Mouse (Mus musculus): Measurements from ENCODE around the gene Gtf2h2. TPM values are rescaled to one million over a fixed set of nuclear protein-coding genes. Genes with fewer than 3 reads are reported as not detected.
"Not testable (repeated sequence)": the region's sequence is repeated elsewhere in the genome, so short reads cannot be mapped to it uniquely, and the experiment has no call there.

Gene Gtf2h2
- total and polyA plus RNA-seq, 3 experiments, result 27.8 to 69.2 (median 61.1) TPM

- no peak for ATAC-seq (ENCODE audit: extremely low read depth, insufficient number of reproducible peaks, low FRiP score, poor library complexity, severe bottlenecking)
- H3K27me3 ChIP-seq (ENCODE audit: insufficient read depth, low read length), result no peaks in the 10 kb centered on the region; the same call in 1 of the 2 replicates
- no peak for DNase-seq (ENCODE audit: low spot score)
These were observed 42.9 kb downstream of the Gtf2h2 start for GRCm38 (mm10) chr13:100449495-100449894.

GRCm38 (mm10) chr13:100440116-100440515, 52.3 kb downstream of the Gtf2h2 start:
- peaks cover 7% of the 10 kb centered on the region; the same call in 1 of the 2 replicates for H3K4me1 ChIP-seq (ENCODE audit: insufficient read depth, low read depth, low read length)
- H3K36me3 ChIP-seq (replicated peaks), result no peaks in the 10 kb centered on the region
- no peak overlapping the region for H3K4me3 ChIP-seq (ENCODE audit: low read depth, low read length)
- ATAC-seq (ENCODE audit: extremely low read depth, insufficient number of reproducible peaks, low FRiP score, poor library complexity, severe bottlenecking) (no peak), DNase-seq (ENCODE audit: low spot score) (no peak)
- H3K27me3 ChIP-seq (ENCODE audit: insufficient read depth, low read length), result peaks cover 9% of the 10 kb centered on the region
- no peaks in the 10 kb centered on the region for H3K9me3 ChIP-seq (replicated peaks)
- TF ChIP-seq GATA1 (IDR thresholded peaks at IDR 0.05; ENCODE audit: borderline replicate concordance, low read length), result no peak
- TF ChIP-seq POLR2AphosphoS5 (IDR thresholded peaks at IDR 0.05; ENCODE audit: insufficient replicate concordance, low read depth, low read length), result no peak
- no peak for TF ChIP-seq GATA2 (IDR thresholded peaks at IDR 0.05; ENCODE audit: borderline replicate concordance, low read depth, low read length)
- TF ChIP-seq TAL1 (conservative IDR thresholded peaks at IDR 0.05; ENCODE audit: low read depth, low read length), result no peak
- TF ChIP-seq CTCF (IDR thresholded peaks at IDR 0.05; ENCODE audit: low read depth, low read length), result no peak

More at GRCm38 (mm10) chr13:100449495-100449894, 42.9 kb downstream of the Gtf2h2 start:
- Histone ChIP-seq H3K4me3 (ENCODE audit: low read depth, low read length) (no peak overlapping the region), H3K9me3 (replicated peaks) (no peaks in the 10 kb centered on the region), H3K4me1 (ENCODE audit: insufficient read depth, low read depth, low read length) (0 out of 2 replicates have a peak, but pooled peaks cover 5% of the 10 kb centered on the region), H3K36me3 (replicated peaks) (no peaks in the 10 kb centered on the region)
- TF ChIP-seq CTCF (IDR thresholded peaks at IDR 0.05; ENCODE audit: low read depth, low read length) (no peak), GATA2 (IDR thresholded peaks at IDR 0.05; ENCODE audit: borderline replicate concordance, low read depth, low read length) (no peak), GATA1 (IDR thresholded peaks at IDR 0.05; ENCODE audit: borderline replicate concordance, low read length) (no peak), POLR2AphosphoS5 (IDR thresholded peaks at IDR 0.05; ENCODE audit: insufficient replicate concordance, low read depth, low read length) (no peak)

- no peaks in the 10 kb centered on the region for H3K9me3 ChIP-seq (replicated peaks)
- no peak overlapping the region for H3K4me3 ChIP-seq (ENCODE audit: low read depth, low read length)
- H3K4me1 ChIP-seq (ENCODE audit: insufficient read depth, low read depth, low read length), result peaks cover 7% of the 10 kb centered on the region; the same call in 1 of the 2 replicates
- no peak for TF ChIP-seq POLR2AphosphoS5 (IDR thresholded peaks at IDR 0.05; ENCODE audit: insufficient replicate concordance, low read depth, low read length)
- TF ChIP-seq GATA2 (IDR thresholded peaks at IDR 0.05; ENCODE audit: borderline replicate concordance, low read depth, low read length), result no peak
- TF ChIP-seq GATA1 (IDR thresholded peaks at IDR 0.05; ENCODE audit: borderline replicate concordance, low read length), result no peak
- no peak for TF ChIP-seq TAL1 (conservative IDR thresholded peaks at IDR 0.05; ENCODE audit: low read depth, low read length)
- no peak for TF ChIP-seq CTCF (IDR thresholded peaks at IDR 0.05; ENCODE audit: low read depth, low read length)
- ATAC-seq (ENCODE audit: extremely low read depth, insufficient number of reproducible peaks, low FRiP score, poor library complexity, severe bottlenecking) (no peak), DNase-seq (ENCODE audit: low spot score) (no peak)
- peaks cover 9% of the 10 kb centered on the region for H3K27me3 ChIP-seq (ENCODE audit: insufficient read depth, low read length)
- H3K36me3 ChIP-seq (replicated peaks), result no peaks in the 10 kb centered on the region
These were observed 53.7 kb downstream of the Gtf2h2 start for GRCm38 (mm10) chr13:100438701-100439100.

DNA sequence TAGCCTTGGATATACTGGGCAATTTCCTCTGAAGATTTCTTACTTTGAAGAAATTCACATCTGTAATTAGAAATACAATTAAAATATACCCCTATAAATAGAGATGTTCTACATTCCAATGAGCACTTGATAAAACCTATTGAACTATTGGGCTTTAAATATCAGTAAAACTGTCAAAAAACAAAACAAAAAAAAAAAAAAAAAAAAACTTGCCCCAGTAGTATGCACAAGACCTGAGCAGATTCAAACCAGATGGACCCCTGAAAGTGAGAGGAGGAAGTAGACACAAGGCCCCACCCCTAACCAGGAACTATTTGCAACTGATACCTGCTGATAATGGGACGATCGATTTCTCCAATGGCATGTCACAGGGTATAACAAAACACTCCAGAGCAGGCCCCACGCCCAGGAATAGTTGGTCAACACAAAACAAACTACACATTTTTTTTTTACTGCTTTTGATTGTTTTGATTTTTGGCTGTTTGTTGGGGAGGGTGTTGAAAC, 55.0 kb downstream of the Gtf2h2 start:
- ATAC-seq (ENCODE audit: extremely low read depth, insufficient number of reproducible peaks, low FRiP score, poor library complexity, severe bottlenecking) (no peak), DNase-seq (ENCODE audit: low spot score) (no peak)
- peaks cover 7% of the 10 kb centered on the region; the same call in 1 of the 2 replicates for H3K4me1 ChIP-seq (ENCODE audit: insufficient read depth, low read depth, low read length)

GRCm38 (mm10) chr13:100436556-100437163, 55.7 kb downstream of the Gtf2h2 start:
- DNase-seq (ENCODE audit: low spot score); ATAC-seq (ENCODE audit: extremely low read depth, insufficient number of reproducible peaks, low FRiP score, poor library complexity, severe bottlenecking); H3K27me3 ChIP-seq (ENCODE audit: insufficient read depth, low read length); H3K36me3 ChIP-seq (replicated peaks); H3K4me1 ChIP-seq (ENCODE audit: insufficient read depth, low read depth, low read length); H3K4me3 ChIP-seq (ENCODE audit: low read depth, low read length); H3K9me3 ChIP-seq (replicated peaks): not testable (repeated sequence)

More for the DNA sequence above, 55.0 kb downstream of the Gtf2h2 start:
- H3K27me3 ChIP-seq (ENCODE audit: insufficient read depth, low read length), result peaks cover 9% of the 10 kb centered on the region
- H3K9me3 ChIP-seq (replicated peaks), result no peaks in the 10 kb centered on the region
- H3K4me3 ChIP-seq (ENCODE audit: low read depth, low read length), result no peak overlapping the region
- no peak for TF ChIP-seq GATA2 (IDR thresholded peaks at IDR 0.05; ENCODE audit: borderline replicate concordance, low read depth, low read length)
- no peak for TF ChIP-seq TAL1 (conservative IDR thresholded peaks at IDR 0.05; ENCODE audit: low read depth, low read length)
- H3K36me3 ChIP-seq (replicated peaks), result no peaks in the 10 kb centered on the region

GRCm38 (mm10) chr13:100419958-100420357, 72.4 kb downstream of the Gtf2h2 start:
- not testable (repeated sequence) for H3K4me1 ChIP-seq (ENCODE audit: insufficient read depth, low read depth, low read length); H3K9me3 ChIP-seq (replicated peaks); H3K27me3 ChIP-seq (ENCODE audit: insufficient read depth, low read length); H3K36me3 ChIP-seq (replicated peaks); H3K4me3 ChIP-seq (ENCODE audit: low read depth, low read length); ATAC-seq (ENCODE audit: extremely low read depth, insufficient number of reproducible peaks, low FRiP score, poor library complexity, severe bottlenecking); DNase-seq (ENCODE audit: low spot score)

- ATAC-seq (ENCODE audit: extremely low read depth, insufficient number of reproducible peaks, low FRiP score, poor library complexity, severe bottlenecking) (no peak), DNase-seq (ENCODE audit: low spot score) (no peak)
- Histone ChIP-seq H3K36me3 (replicated peaks) (no peaks in the 10 kb centered on the region), H3K4me1 (ENCODE audit: insufficient read depth, low read depth, low read length) (no peaks in the 10 kb centered on the region), H3K9me3 (replicated peaks) (no peaks in the 10 kb centered on the region), H3K27me3 (ENCODE audit: insufficient read depth, low read length) (no peaks in the 10 kb centered on the region), H3K4me3 (ENCODE audit: low read depth, low read length) (no peak overlapping the region)
- TF ChIP-seq POLR2AphosphoS5 (IDR thresholded peaks at IDR 0.05; ENCODE audit: insufficient replicate concordance, low read depth, low read length) (no peak), GATA2 (IDR thresholded peaks at IDR 0.05; ENCODE audit: borderline replicate concordance, low read depth, low read length) (no peak), TAL1 (conservative IDR thresholded peaks at IDR 0.05; ENCODE audit: low read depth, low read length) (no peak), GATA1 (IDR thresholded peaks at IDR 0.05; ENCODE audit: borderline replicate concordance, low read length) (no peak), CTCF (IDR thresholded peaks at IDR 0.05; ENCODE audit: low read depth, low read length) (no peak)
These were observed 78.0 kb downstream of the Gtf2h2 start for GRCm38 (mm10) chr13:100414428-100414827.

Other genes with a start within 250 kb of the Gtf2h2 start
- gene Naip5, start 246.3 kb downstream of the Gtf2h2 start, total RNA-seq (2014; fragmentation: Nextera tagmentation), result 2.5 and 3.5 TPM in 2 replicates
- gene Naip5, start 246.3 kb downstream of the Gtf2h2 start, total RNA-seq (2017), result 3.0 and 3.3 TPM in 2 replicates
- 0.04 TPM in 2 replicates for gene Naip5, start 246.3 kb downstream of the Gtf2h2 start, polyA plus RNA-seq (2012)
- gene Naip6, start 174.9 kb downstream of the Gtf2h2 start, total RNA-seq (2014; fragmentation: Nextera tagmentation), result 7.1 and 7.4 TPM in 2 replicates
- gene Naip6, start 174.9 kb downstream of the Gtf2h2 start, total RNA-seq (2017), result 5.9 and 6.0 TPM in 2 replicates
- 0.11 and 0.12 TPM in 2 replicates for gene Naip6, start 174.9 kb downstream of the Gtf2h2 start, polyA plus RNA-seq (2012)
- 0.53 TPM in 1 of 2 replicates, not detected in the other for gene Naip1, start 39.7 kb downstream of the Gtf2h2 start, total RNA-seq (2014; fragmentation: Nextera tagmentation)
- 0.06 and 0.27 TPM in 2 replicates for gene Naip1, start 39.7 kb downstream of the Gtf2h2 start, total RNA-seq (2017)
- 0.01 TPM in 1 of 2 replicates, not detected in the other for gene Naip1, start 39.7 kb downstream of the Gtf2h2 start, polyA plus RNA-seq (2012)
- not detected in 2 replicates for gene Ocln, start 60.1 kb upstream of the Gtf2h2 start, total RNA-seq (2014; fragmentation: Nextera tagmentation)
- 0.06 and 0.27 TPM in 2 replicates for gene Ocln, start 60.1 kb upstream of the Gtf2h2 start, total RNA-seq (2017)
- not detected in 2 replicates for gene Ocln, start 60.1 kb upstream of the Gtf2h2 start, polyA plus RNA-seq (2012)
- gene Marveld2, start 124.4 kb upstream of the Gtf2h2 start, total RNA-seq (2014; fragmentation: Nextera tagmentation), result 1.4 and 2.8 TPM in 2 replicates
- 1.9 and 2.7 TPM in 2 replicates for gene Marveld2, start 124.4 kb upstream of the Gtf2h2 start, total RNA-seq (2017)
- gene Marveld2, start 124.4 kb upstream of the Gtf2h2 start, polyA plus RNA-seq (2012), result 0.35 and 0.40 TPM in 2 replicates
- gene Ak6, start 158.4 kb upstream of the Gtf2h2 start, total RNA-seq (2014; fragmentation: Nextera tagmentation), result 259 and 280 TPM in 2 replicates
- 338 and 362 TPM in 2 replicates for gene Ak6, start 158.4 kb upstream of the Gtf2h2 start, total RNA-seq (2017)
- gene Ak6, start 158.4 kb upstream of the Gtf2h2 start, polyA plus RNA-seq (2012), result 43.4 and 44.0 TPM in 2 replicates
- gene Rad17, start 158.5 kb upstream of the Gtf2h2 start, total RNA-seq (2014; fragmentation: Nextera tagmentation), result 43.9 and 50.9 TPM in 2 replicates
- gene Rad17, start 158.5 kb upstream of the Gtf2h2 start, total RNA-seq (2017), result 42.7 and 48.6 TPM in 2 replicates
- gene Rad17, start 158.5 kb upstream of the Gtf2h2 start, polyA plus RNA-seq (2012), result 8.9 and 10.6 TPM in 2 replicates
- 161 and 259 TPM in 2 replicates for gene Taf9, start 159.0 kb upstream of the Gtf2h2 start, total RNA-seq (2014; fragmentation: Nextera tagmentation)
- gene Taf9, start 159.0 kb upstream of the Gtf2h2 start, total RNA-seq (2017), result 22.3 and 24.1 TPM in 2 replicates
- 28.3 and 32.9 TPM in 2 replicates for gene Taf9, start 159.0 kb upstream of the Gtf2h2 start, polyA plus RNA-seq (2012)
- gene Ccdc125, start 177.1 kb upstream of the Gtf2h2 start, total RNA-seq (2014; fragmentation: Nextera tagmentation), result not detected in 2 replicates
- gene Ccdc125, start 177.1 kb upstream of the Gtf2h2 start, total RNA-seq (2017), result 0.06 TPM in 1 of 2 replicates, not detected in the other
- gene Ccdc125, start 177.1 kb upstream of the Gtf2h2 start, polyA plus RNA-seq (2012), result not detected in 2 replicates
- 65.8 and 66.2 TPM in 2 replicates for gene Cdk7, start 238.4 kb upstream of the Gtf2h2 start, total RNA-seq (2014; fragmentation: Nextera tagmentation)
- gene Cdk7, start 238.4 kb upstream of the Gtf2h2 start, total RNA-seq (2017), result 106 and 107 TPM in 2 replicates
- 11.3 and 28.8 TPM in 2 replicates for gene Cdk7, start 238.4 kb upstream of the Gtf2h2 start, polyA plus RNA-seq (2012)

Data from G1E (cell line).